Mouse (Mus musculus) spleen, adult 18-20 months (tissue): ENCODE results near the gene Drc1.

Experiments used
- DNase-seq, 2 experiments: peaks; one replicate each; pipeline ENCODE4 v3.0.0; 2022; ENCODE audit warnings: mixed read lengths in 2 of 2

Gene Drc1

DNA sequence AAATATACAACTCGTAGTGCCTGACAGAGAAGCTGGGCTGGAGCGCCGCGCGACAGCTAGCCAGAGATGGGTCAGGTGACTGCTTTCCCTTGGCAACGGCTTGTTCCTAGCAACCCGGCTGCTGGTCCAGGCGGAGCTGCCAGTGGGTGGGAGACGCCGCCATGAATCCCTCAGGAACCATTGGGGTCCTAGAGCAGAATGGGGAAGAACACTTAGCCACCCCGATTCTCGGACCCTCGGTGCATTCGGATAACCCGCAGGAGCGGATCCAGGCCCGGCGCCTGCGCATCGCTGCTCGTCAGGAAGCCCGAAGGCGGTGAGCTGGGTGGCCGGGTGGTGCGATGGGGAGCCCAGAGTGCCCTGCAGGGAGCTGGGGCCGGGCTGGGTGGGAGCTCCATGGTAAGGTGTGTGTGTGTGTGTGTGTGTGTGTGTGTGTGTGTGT, at the start of gene Drc1:
TSS of gene Drc1 (plus strand) at position 98 of the 442 bp plus-strand sequence.
- DNase-seq = no peak

DNA sequence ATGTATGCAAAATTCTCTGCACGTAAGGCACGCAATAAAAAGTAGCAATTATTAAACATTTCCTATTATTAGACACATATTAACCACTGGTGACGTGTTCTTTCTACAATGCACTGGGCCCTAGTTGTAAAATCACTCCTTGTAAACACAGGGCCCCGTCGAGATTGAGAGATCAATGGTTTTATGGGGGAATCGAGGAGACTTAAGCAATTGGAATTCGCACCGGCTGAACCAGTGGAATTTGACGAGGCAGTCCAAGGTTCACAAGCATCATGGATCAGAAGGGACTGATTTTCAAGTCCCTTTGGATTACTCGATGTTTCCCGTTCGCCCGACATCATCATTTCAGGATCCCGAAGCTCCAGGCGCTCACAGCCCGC, 49.3 kb upstream of the Drc1 start:
- DNase-seq = no peak

DNA sequence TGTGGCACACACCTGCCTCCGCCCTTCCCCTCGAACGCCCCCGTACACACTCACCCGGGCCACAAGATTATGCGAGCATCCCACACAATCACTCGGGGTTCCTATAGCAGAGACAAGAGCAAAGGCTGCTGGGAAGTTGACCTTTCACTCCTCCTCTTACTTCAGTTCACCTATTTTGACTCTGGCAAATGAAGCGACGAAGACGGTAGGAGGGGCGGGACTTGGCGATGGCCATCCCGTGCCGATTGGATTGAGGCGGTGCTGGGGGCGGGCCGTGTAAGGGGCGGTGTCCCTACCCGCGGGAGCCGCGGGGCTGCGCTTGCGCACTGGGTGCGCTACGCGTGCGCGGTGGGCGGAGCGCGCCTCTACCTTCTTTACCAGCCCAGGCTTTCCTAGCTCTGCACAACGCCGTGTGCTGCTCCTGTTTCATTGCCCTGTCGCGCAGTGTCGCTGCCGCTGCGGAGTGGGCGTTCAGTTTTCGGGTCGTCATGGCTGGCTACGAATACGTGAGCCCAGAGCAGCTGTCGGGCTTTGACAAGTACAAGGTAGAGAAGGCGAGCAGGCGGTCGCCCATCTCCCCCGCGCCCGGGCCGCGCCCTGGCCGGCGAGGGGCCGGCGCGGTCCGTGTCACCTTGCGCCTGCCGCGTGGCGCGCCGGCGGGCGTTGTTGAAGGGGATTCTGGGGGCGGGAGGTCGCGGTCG, 48.8 kb upstream of the Drc1 start, which contains the start of gene Selenoi:
TSS of gene Selenoi (plus strand) at position 311 of the 701 bp plus-strand sequence.
- DNase-seq = peak; percentile 98 to 99

DNA sequence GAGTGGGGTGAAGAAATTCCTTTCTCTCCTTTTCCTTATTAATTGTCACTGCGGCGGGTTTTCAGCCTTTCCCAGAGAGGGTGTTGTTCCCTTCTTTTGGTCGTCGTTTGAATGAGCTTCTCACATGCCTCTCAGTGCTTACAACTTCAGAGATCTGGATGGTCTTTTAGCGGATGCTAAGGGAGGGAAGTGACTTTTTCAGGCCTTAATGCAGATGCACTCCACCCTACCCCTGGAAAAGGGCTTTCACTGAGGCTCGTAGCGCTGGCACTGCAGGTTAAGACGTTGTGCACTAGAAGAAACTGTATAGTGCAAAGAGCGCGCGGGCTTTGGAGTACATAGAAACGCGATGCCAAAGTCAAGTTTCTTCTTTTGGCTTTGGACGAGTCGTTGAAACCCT, 48.1 kb upstream of the Drc1 start:
- peak in 1 of 2 experiments; percentile 4 for DNase-seq

DNA sequence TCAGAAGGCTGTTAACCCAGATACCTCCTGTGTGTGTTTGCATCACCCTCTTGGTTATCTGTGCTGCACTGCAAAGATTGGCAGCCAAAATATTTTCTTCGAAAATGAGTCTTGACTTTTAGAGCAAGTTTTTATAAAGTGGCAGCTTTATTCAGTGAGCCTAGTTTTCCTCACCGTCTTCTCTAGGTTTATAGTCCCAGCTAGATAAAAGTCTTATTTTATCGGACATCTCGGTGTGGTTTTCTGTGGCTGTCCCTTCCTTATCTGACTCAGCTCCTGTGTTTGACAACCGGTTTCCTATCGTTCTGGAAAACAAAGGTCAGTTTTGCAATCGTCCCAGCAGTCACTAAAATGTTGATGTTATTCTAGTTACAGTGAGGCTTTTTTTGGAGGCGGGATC, 47.2 kb upstream of the Drc1 start:
- DNase-seq = no peak

DNA sequence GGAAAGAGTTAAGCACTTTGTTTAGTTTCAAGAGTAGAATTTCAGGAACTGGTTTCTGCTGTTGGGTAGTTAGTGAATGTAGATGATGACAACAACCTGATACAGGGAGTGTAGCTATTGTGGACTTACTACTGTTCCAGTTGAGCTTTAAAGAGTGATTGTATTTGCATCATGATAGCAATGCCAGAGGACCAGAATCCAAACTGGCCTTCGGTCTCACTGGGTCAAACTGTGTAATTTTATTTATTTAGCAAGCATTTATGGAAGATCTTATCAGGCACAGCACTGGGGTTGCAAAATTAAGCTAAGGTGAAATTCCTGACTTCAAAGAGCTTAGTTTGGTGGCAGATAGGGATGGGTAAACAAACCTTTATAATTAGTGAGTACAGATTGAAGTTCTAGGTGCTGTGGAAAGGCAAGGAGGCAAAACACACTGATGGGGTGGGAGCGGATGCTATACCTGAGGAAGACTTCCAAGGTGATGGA, 45.5 kb upstream of the Drc1 start:
- DNase-seq = no peak

DNA sequence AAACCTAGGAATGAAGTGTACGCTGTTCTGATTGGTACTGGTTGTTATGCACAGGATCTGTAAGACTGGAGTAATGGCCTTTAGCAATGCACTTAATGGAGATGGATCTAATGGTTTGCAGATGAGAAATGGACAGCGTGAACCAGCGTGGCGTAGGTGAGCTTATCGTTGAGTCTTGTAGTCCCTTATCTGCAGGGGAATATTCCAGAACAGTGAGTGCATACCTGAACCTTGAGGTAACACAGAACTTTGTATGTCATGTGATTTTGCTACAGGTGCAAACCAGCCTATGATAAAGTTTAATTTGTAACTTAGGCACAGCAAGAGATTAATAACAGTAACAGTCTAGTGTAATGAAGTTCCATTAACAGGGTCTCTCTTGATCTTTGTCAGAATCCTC, 42.7 kb upstream of the Drc1 start:
- DNase-seq = no peak

DNA sequence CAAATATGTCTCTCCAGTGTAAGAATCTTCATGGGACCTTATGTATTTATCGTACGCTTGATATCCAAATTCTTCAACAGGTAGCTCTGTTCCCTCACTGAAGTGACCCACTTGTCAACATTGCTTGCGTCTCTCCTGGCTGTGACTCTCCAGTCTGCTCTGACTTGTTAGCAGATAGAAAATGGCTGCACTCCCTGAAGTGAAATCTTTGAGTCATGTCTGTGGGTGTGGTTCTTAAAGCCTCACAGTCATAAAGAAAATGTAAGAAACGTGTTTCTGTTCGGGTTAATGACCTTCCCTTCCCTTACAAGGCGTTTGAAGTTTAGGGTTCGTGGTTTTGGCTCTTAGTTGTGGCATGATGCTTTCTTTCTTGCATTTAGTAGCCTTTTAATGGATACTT, 40.6 kb upstream of the Drc1 start:
- DNase-seq = no peak

DNA sequence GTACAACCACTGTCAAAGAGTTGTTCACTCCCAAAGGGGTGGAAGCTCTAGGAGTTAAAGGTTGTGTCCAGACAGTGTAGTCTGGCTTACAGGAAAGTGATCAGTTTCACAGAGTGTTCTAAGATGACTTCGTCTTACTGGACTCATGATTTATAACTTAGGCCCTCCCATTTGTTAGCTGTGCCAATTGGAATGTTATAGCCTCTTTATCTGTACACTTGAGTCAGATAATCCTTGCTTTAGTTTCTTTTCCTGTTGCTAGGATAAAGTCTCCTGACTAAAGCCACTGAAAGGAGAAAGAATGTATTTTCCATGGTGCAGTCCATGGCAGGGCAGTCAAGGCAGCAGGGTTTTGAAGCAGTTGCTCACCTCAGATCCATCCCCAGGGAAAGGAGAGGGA, 38.8 kb upstream of the Drc1 start:
- no peak for DNase-seq

DNA sequence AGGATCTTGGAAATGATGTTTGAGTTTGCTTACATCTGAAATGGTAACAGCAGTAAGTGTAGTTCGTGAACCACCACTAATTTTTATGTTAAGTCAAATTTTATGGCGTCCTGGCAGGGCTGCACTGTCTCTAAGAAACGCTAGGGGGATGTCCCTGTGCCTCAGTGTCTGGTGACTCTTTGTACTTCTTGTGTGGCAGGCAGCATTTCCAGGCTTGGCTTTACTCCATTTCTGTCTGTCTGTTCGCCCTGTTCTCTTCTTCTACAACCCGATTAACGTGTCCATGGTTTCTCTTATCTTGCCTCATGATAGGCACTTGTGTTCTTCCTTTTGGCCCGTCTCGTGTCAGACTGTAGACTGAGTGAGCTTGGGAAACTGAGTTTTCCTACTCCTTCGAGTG, 37.4 kb upstream of the Drc1 start:
- DNase-seq = no peak

DNA sequence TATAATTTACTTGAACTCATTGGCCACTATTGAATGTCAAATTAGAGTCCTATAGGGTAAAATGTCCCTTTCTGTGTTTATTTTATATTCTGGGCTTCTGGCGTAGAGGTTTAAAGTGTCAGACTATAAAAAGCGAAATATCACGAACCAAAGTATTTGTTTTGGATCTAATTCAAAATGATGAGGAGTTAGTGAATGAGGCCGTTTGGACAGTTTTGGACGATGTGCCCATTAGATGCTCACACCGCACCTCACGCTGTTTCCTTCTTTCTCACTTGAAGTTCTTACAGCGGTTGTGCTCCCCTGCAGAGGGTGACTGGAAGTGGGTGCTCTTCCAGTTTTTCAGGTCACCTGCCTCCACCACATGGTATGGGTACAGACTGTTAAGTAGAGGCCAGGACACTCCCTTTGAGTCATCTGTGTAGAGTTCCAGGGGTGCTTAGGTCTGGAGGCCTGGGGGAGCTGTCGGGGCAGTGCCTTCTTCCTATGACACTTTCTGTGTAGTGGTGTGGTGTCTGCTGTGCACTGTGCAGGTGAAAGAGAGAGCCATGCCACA, 35.2 kb upstream of the Drc1 start:
- DNase-seq = no peak

DNA sequence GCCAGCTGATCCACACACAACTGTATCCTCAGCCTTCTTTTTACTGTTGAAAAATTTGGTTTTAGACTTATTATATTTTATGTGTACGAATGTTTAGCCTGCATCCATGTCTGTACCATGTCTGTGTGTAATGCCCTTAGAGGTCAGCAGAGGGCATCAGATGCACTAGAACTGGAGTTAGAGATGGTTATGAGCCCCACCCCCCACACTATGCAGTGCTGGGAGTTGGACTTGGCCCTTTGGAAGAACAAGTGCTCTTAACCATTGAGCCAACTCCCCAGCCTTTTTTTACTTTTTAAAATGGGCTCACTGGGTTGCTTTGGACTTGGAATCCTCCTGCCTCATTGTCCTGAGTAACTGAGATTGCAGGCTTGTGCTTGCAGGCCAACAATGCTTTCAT, 33.5 kb upstream of the Drc1 start:
- DNase-seq = no peak

DNA sequence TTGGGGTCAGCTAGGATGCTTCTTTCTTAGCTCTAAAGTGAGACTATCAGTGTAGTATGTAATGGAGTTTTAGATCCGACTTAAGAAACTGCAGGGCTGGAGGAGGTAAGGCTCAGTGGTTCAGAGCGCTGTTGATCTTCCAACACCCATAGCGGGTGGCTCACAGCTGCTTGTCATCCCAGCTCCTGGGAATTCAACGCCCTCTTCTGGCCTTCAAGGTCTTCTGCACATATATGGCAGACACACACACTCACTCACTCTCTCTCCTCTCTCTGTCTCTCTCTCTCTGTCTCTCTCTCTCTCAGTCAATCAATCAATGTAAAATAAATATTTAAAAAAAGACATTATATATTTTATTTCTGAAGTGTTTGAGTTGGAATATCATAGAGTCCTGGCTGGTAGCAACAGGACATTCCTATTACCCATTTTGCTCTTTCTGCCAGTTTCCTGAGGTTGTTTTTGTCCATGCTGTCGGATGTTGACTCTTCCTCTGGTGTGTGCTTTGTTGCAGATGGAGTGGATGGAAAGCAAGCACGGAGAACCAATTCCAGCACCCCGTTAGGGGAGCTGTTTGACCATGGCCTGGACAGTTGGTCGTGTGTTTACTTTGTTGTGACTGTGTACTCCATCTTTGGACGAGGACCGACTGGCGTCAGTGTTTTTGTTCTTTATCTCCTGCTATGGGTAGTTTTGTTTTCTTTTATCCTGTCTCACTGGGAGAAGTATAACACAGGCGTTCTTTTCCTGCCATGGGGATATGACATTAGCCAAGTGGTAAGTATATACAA, 25.4 kb upstream of the Drc1 start:
- DNase-seq = no peak

DNA sequence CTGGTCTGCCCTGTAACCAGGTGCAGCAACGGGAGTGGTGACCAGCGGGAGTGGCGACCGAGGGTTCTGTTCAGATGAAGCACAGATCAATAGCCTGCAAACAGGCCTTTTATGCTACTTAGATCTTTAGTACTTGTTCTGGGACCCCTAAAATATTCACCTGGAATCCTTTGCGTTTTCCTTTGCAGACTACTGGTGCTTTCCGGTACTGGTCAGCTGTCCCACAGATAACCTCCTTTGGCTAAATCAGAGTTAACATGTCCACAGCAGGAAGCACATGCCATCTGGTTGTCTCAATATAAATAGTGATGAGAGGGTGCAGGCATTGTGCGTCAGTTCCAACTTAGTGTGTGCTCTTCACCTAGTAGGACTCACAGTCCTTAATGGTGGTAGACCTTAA, 22.4 kb upstream of the Drc1 start:
- no peak for DNase-seq

DNA sequence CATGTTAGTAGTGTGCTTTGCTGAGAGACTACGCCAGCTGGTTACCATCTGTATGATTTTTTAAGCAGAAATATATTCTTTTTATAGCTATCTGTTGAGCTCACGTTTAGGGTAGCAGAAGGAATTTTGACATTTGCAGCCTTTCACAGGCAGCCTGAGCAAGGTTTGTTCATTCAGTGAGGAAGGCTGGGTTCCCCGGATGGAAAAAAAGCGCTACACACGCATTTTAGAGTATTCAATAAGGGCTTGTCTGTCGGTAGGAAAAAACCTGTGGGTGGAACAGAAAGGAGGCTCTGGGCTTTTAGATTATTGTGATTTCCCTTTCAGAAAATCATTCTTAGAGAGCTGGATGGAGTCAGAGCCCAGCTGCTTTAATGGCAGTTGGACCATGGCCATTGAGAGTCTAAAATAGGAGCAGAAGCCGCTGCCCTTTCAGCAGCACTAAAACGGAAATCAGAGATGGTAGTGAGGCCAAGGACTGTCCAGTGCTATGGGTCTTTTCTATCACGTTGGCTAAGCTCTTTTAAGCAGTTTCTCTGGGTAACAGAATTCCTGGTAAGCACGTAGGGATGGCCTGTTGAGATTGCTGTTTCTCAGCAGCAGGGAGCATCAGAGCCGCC, 10.5 kb upstream of the Drc1 start:
- no peak for DNase-seq

DNA sequence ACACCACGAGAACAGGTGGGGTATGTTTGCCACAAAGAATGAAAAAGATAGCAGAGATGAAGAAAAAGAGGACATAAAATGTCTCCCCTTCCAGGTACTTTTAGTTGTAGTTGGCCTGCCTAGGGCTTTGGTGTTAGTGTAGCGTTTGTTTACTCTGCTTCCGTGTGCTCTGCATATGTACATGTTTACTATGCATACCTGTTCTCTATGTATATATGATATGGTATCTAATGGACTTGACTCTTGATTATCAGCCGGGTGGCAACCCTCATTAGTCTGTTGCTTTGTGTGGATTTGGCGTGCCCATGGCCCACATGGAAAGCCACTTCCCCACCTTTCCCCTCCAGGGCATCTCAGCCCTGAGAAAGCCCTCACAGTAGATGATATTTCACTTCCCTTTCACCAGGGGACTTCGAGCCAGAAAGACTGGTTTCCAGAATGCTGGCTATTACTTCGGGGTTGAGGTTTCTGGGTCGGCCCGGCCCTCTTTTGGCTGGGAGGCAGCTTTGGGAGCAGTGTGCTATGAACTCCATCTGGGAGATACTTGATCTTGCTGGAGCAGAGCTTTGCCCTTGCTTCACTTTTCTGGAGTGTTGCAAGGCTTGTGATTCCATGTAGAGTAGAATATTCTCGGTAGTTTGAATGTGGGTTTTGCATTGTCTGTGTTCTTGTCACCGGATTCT, 9.4 kb upstream of the Drc1 start:
- no peak for DNase-seq

DNA sequence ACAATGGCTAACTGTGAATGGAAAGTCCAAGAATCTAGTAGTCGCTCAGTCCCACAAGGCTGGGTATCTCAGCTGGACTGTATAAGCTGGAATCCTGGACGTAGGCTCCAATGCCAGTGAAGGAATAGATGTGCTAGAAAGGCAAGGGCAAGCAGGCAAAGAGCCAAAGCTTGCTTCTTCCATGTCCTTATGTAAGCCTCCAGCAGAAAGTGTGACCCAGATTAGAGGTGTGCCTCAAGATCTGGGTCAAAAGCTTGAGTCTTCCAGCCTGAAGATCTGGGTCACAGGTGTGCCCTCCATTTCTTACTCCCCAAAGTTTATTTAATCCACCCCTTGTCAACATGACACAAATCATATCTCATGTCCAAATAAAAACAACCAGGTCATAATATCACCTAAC, 4.8 kb upstream of the Drc1 start:
- no peak for DNase-seq

DNA sequence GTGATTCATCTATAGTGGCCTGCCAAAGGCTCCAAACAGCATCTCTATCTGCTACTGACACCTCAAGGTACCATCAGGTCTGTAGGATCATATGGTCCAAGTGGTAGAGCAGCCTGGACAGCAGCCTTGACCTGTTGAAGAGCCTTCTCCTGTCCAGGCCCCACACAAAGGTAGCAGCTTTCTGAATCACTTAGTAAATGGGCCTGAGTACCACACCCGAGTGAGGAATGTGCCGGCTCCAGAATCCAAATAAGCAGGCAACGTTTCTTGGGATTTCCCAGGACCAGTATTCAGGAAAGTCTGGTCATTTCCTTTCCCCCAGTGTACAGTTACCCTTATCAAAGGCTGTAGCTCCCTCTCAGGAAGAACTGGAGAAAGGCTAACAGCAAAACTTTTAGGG, 2.2 kb upstream of the Drc1 start:
- DNase-seq = no peak

DNA sequence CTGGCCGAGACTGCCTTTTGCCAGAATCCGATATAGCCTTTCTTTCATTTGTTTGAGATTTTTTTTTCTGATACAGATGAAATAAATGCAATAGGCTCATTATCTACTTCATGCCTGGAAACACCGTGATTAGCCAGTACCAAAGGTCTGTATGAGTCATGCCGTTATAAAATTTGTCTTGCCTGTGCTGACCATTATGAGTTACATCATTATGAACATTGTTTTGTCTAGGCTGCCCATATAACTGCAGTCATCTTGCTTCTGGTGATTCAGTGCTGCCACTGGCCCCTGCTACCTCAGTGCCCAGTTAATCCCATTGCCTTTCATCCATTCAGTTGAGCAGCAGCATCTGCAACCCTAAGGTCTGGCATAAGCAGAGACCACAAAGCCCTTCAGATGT, 1.7 kb upstream of the Drc1 start:
- DNase-seq = no peak

DNA sequence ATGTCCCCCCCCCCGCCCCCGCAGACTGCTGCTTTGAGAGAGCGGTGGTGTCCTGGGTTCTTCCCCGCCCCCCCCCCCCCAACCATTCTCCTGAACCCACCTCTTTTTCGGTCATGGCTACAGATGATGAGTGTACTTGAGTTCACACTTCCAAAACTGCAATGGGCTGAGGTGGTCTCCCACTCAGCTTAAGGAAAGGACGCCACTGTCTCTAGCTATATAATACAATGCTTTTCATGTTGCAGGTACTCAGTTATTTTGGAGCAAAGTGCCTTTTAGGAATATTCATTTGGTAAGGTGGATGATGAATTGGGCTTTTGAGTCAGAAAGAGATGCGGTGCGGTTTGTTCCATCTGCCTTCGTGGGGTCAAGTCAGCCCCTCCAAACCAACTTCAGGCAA, 324 bp upstream of the Drc1 start:
- no peak for DNase-seq

DNA sequence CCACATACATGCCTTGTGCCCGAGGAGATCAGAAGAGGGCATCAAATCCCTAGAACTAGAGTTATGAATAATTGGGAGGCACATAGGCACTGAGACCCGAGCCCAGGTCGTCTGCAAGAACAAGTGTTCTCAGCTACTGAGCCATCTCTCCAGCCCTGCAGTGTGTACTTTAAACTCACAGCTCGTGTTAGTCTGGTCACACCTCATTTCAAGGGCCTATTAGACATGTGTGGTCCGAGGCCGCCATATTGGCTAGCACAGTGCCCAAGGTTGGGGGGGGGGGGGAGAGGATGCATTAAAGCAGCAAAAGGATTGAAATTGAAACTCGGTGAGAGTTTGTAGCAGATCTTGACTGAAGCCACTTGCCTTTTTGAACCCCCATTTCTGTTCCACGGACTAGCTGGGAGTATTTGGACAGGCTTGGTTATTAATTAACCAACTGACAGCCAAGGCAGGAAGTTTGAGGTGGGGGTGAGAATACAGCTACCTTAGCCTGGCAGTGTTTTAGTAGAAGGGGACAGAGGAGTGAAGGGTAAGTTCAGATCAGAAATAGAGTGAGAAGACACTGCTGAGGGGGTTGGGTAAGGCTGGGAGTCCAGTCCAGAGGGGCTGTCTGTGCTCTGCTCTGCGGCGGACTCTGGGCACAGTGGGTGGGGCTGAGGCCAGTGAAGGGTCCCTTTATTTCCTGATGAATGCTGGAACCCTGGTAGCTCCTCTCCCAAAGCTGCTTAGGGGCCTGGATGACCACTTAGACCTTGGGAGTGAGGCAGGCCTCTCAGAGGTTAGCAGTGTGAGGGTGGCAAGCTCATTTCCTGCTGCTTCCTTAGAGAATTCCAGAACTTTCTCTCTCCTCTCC, 5.0 kb downstream of the Drc1 start:
- no peak for DNase-seq
